Mouse (Mus musculus): ENCODE results near the gene Nectin3.

GRCm38 (mm10) chr16:46500759-46501158 lies 2.4 kb upstream of the Nectin3 start:
- TF ChIP-seq POLR2A (IDR thresholded peaks at IDR 0.05; ENCODE audit: control insufficient read depth in 1 of 2, insufficient read depth in 1 of 2, low read depth in 1 of 2, low read length in 2 of 2, poor library complexity in 1 of 2) (no peak), USF2 (IDR thresholded peaks at IDR 0.05; ENCODE audit: borderline replicate concordance in 1 of 2, insufficient read depth in 1 of 2, low read depth in 1 of 2, low read length in 2 of 2) (no peak), EP300 (IDR thresholded peaks at IDR 0.05; ENCODE audit: low read depth in 1 of 2, low read length in 2 of 2) (no peak), CTCF (IDR thresholded peaks at IDR 0.05 in 2 of 3, conservative IDR thresholded peaks at IDR 0.05 in 1 of 3; ENCODE audit: control insufficient read depth in 1 of 3, insufficient read depth in 1 of 3, low read depth in 2 of 3, low read length in 3 of 3, poor library complexity in 1 of 3, severe bottlenecking in 1 of 3) (no peak), POLR2AphosphoS2 (IDR thresholded peaks at IDR 0.05; ENCODE audit: low read length) (no peak), ZMIZ1 (IDR thresholded peaks at IDR 0.05; ENCODE audit: low read depth, low read length) (no peak), USF1 (IDR thresholded peaks at IDR 0.05; ENCODE audit: low read depth, low read length) (no peak), ETS1 (IDR thresholded peaks at IDR 0.05; ENCODE audit: low read depth, low read length) (no peak)
